Mouse (Mus musculus) heart, adult 2 months (tissue): ENCODE data around the gene Bahcc1.

ENCODE experiments used
- CTCF ChIP-seq: fragments of 200-600 bp; IDR thresholded peaks from 2 replicates; pipeline ENCODE4 v1.8.1; 2022; ENCODE audit warnings: antibody characterized with exemption, mild to moderate bottlenecking, moderate library complexity
- EP300 ChIP-seq: fragments of 200-500 bp; IDR thresholded peaks from 2 replicates; pipeline ENCODE4 v1.6.1; 2011; ENCODE audit warnings: low read depth, low read length, control low read depth; ENCODE audit not compliant: insufficient read depth
- POLR2A ChIP-seq: fragments of 200-500 bp; IDR thresholded peaks from 2 replicates; pipeline ENCODE4 v1.6.1; 2011; ENCODE audit warnings: mild to moderate bottlenecking, low read depth, low read length, control low read depth; ENCODE audit not compliant: insufficient read depth

GRCm38 (mm10) chr11:120238306-120238705 is 5.6 kb downstream of the Bahcc1 start:
- TF ChIP-seq EP300 (no peak), CTCF (no peak), POLR2A (no peak)
